Mouse (Mus musculus): ENCODE measurements around the gene Gm8279.
"Not testable (repeated sequence)": the region's sequence is repeated elsewhere in the genome, so short reads cannot be mapped to it uniquely, and the experiment has no call there.

Gm8279 gene

DNA sequence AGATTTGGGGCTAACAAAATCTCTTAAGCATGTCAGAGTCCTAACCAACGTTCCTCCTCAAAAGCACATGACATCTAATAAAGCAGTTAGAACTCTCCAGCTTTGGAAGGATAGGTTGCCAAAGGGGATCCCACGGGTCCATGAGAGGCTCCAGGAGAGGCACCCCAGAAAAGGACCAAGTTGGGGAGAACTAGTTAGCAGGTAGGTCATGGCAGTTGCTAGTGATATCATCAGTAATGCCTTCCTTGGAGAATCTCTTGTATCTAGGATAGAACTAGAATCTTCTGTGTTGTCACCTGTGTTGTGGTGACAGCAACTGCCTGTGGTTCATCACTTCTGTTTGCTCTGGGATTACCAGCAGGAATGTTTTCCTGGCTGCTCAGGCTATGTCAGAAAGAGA lies at the start of gene Gm8279:
Gene Gm8279, plus strand, starts transcription at position 301 of the 400 bp plus-strand sequence.
- DNase-seq = not testable (repeated sequence)

DNA sequence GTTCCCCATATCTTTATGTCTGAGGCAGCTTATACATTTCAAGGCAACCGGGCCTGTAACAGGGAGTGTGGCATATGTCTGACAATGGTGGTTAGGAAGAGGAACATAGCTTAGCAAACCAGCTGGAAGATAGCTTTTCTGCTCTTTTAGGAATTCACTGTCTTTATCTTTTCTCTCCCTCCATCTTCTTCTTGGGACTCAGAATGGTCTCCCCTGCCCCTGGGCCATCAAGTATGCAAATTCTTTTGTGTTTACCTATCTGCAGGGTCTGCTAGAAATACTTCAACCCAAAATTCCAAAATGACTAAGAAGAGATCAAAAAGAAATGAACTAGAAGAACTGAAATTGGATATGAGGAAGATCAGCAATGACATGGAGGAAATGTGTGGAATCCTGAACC lies 32.9 kb downstream of the Gm8279 start, which contains the start of gene Gm3317:
Gene Gm3317, plus strand, starts transcription at position 301 of the 400 bp plus-strand sequence.
- DNase-seq = not testable (repeated sequence)

- not testable (repeated sequence) for DNase-seq
Measured at GRCm38 (mm10) chr14:5185493-5185892, 54.2 kb downstream of the Gm8279 start, which contains the start of gene Gm8271. Gene Gm8271, plus strand, starts transcription at chr14:5185793.

All from kidney, adult 11 months (tissue).